32 mouse cellular contexts compared by ENCODE assay signal in the genomic region with DNA sequence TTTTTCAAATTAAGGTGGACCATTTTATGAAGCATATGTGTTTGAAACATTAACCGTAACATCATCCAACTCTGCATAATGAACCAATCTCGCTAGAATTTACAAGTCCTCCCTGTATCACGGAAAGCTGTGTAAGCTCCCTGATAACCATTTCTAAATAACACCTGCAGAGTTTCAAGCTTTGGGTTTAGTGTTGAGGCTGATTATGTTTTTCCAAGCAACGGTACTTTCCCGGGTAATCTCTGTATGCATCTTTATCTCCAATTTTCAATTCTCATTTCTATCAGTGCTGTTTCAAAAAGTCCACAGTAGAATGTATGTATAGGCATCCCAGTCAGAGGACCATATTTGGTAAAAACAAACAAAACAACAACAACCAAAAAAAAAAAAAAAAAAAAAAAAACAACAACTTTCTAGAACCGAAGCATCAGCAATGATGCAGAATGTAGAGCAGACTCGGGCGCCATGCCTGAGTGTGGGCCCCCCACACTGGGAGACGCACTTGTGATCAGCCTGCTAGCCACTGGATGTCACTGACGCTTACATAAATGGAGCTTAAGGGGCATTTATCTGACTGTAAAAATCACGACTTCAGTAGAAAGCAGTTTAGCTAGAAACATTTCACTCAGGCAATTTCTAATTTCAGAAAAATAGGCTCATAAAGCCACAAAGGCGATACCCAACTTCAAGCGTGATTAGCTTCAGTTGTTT.
DNase-seq lines count a peak whose midpoint lies in the region; ATAC-seq and TF ChIP-seq lines count a peak whose summit lies in the region.
"Had no signal": no experiment of that assay in that cellular context is flagged by ENCODE, and none has a peak within 500 bp of the region (broad histone marks: within the 10 kb centered on the region; RNA-seq: fewer than 3 reads in every experiment).

No protein-coding gene starts in this region.

- WGBS in forebrain, postnatal 0 days: 68% methylated on average over 13 of the region's 13 CpGs
- 93% methylated on average over 13 of the region's 13 CpGs for WGBS in forebrain, embryonic 11.5 days
- 70% methylated on average over 13 of the region's 13 CpGs for WGBS in lung, embryonic 14.5 days

- H3K9me3 ChIP-seq in forebrain, postnatal 0 days (ENCODE audit: low read length): no peaks in the 10 kb centered on the region
- no peaks in the 10 kb centered on the region for H3K9me3 ChIP-seq in forebrain, embryonic 11.5 days (ENCODE audit: control insufficient read depth, low read length)
- H3K9me3 ChIP-seq in lung, embryonic 14.5 days (ENCODE audit: low read depth, low read length): no peaks in the 10 kb centered on the region
- H3K9me3 ChIP-seq: forebrain, embryonic 13.5 days; G1E; heart, embryonic 12.5 days; hindbrain, embryonic 13.5 days; limb, embryonic 10.5 days; limb, embryonic 15.5 days; liver, embryonic 13.5 days; midbrain, embryonic 13.5 days; neural tube, embryonic 15.5 days had no signal

- H3K27me3 ChIP-seq in forebrain, postnatal 0 days (ENCODE audit: insufficient read depth, low read length): no peaks in the 10 kb centered on the region
- no peaks in the 10 kb centered on the region for H3K27me3 ChIP-seq in forebrain, embryonic 11.5 days (ENCODE audit: control insufficient read depth, insufficient read depth, low read length)
- no peaks in the 10 kb centered on the region for H3K27me3 ChIP-seq in lung, embryonic 14.5 days (ENCODE audit: insufficient read depth, low read length)
- H3K27me3 ChIP-seq: forebrain, embryonic 13.5 days; heart, embryonic 12.5 days; hindbrain, embryonic 13.5 days; limb, embryonic 15.5 days; liver, embryonic 13.5 days; midbrain, embryonic 13.5 days; neural tube, embryonic 15.5 days had no signal

- no peak for TF ChIP-seq CTCF in forebrain, postnatal 0 days (IDR thresholded peaks at IDR 0.05; ENCODE audit: low read depth)
- TF ChIP-seq CTCF in lung, embryonic 14.5 days (IDR thresholded peaks at IDR 0.05; ENCODE audit: low read depth): 0 out of 2 replicates have a peak, but pooled peaks have one; percentile 13

- no peak overlapping the region for H3K27ac ChIP-seq in forebrain, postnatal 0 days (ENCODE audit: low read depth, low read length)
- no peak overlapping the region for H3K27ac ChIP-seq in forebrain, embryonic 11.5 days (ENCODE audit: low read depth, low read length)
- H3K27ac ChIP-seq in lung, embryonic 14.5 days (ENCODE audit: low read depth): no peak overlapping the region
- H3K27ac ChIP-seq: limb, embryonic 10.5 days; limb, embryonic 15.5 days; liver, embryonic 13.5 days; macrophage; midbrain, embryonic 13.5 days; stomach, postnatal 0 days had no signal

- H3K36me3 ChIP-seq in forebrain, postnatal 0 days (ENCODE audit: insufficient read depth): no peaks in the 10 kb centered on the region
- no peaks in the 10 kb centered on the region for H3K36me3 ChIP-seq in forebrain, embryonic 11.5 days (ENCODE audit: control insufficient read depth, insufficient read depth, low read length)
- H3K36me3 ChIP-seq in lung, embryonic 14.5 days (ENCODE audit: insufficient read depth): no peaks in the 10 kb centered on the region
- H3K36me3 ChIP-seq: G1E; heart, embryonic 12.5 days; hindbrain, embryonic 13.5 days; limb, embryonic 10.5 days; limb, embryonic 15.5 days; liver, embryonic 13.5 days; midbrain, embryonic 13.5 days; neural tube, embryonic 15.5 days had no signal

- H3K4me2 ChIP-seq in forebrain, postnatal 0 days (ENCODE audit: low read depth): no peak overlapping the region
- no peak overlapping the region for H3K4me2 ChIP-seq in forebrain, embryonic 11.5 days (ENCODE audit: low read depth, low read length, severe bottlenecking)
- no peak overlapping the region for H3K4me2 ChIP-seq in lung, embryonic 14.5 days
- H3K4me2 ChIP-seq: heart, embryonic 12.5 days; hindbrain, embryonic 13.5 days; limb, embryonic 15.5 days; liver, embryonic 13.5 days; midbrain, embryonic 13.5 days; neural tube, embryonic 15.5 days had no signal

- peak; percentile 55; the same call in 1 of the 2 replicates for ATAC-seq in forebrain, postnatal 0 days
- ATAC-seq in forebrain, embryonic 11.5 days (replicated peaks; ENCODE audit: low FRiP score): no peak
- no peak for ATAC-seq in lung, embryonic 14.5 days (ENCODE audit: insufficient read depth)
- ATAC-seq: inflammation-experienced regulatory T-cells, adult 6 months; Patski had no signal

- H3K9ac ChIP-seq in forebrain, postnatal 0 days: no peak overlapping the region
- no peak overlapping the region for H3K9ac ChIP-seq in forebrain, embryonic 11.5 days (ENCODE audit: low read length)
- no peak overlapping the region for H3K9ac ChIP-seq in lung, embryonic 14.5 days
- H3K9ac ChIP-seq: forebrain, embryonic 13.5 days; heart, embryonic 12.5 days; hindbrain, embryonic 13.5 days; limb, embryonic 15.5 days; liver, embryonic 13.5 days; midbrain, embryonic 13.5 days; neural tube, embryonic 15.5 days had no signal

- no peak overlapping the region for H3K4me3 ChIP-seq in forebrain, postnatal 0 days (ENCODE audit: low read depth, low read length)
- H3K4me3 ChIP-seq in forebrain, embryonic 11.5 days (ENCODE audit: low read depth, low read length): no peak overlapping the region
- H3K4me3 ChIP-seq in lung, embryonic 14.5 days (ENCODE audit: low read depth, low read length): no peak overlapping the region
- H3K4me3 ChIP-seq: forebrain, embryonic 13.5 days; heart, embryonic 12.5 days; hindbrain, embryonic 13.5 days; limb, embryonic 10.5 days; limb, embryonic 15.5 days; liver, embryonic 13.5 days; midbrain, embryonic 13.5 days; neural tube, embryonic 15.5 days had no signal

- DNase-seq in forebrain, postnatal 0 days: no peak
- no peak for DNase-seq in forebrain, embryonic 11.5 days (ENCODE audit: low spot score)
- DNase-seq in lung, embryonic 14.5 days: peak; percentile 57
- DNase-seq in lung, postnatal 36 days: no peak
- DNase-seq in right cerebral cortex, postnatal 14 days: peak; percentile 14
- DNase-seq in right cerebral cortex, adult 2 months (ENCODE audit: low spot score in 2 of 2): no peak
- DNase-seq in cerebellum, adult 18-20 months: no peak
- DNase-seq in kidney, postnatal 25 days: no peak
- DNase-seq: adrenal gland, postnatal 10 days; cerebellum, adult 11-12 months; gastrocnemius, postnatal 14 days; heart, adult 18-20 months; heart, postnatal 4 days; kidney, adult 11 months; kidney, postnatal 14 days; liver, embryonic 13.5 days; lung, adult 18-20 months; right cerebral cortex, postnatal 25 days; thymus, adult 18-20 months; thymus, postnatal 36 days had no signal

- 0 out of 2 replicates have a peak, but pooled peaks cover 2% of the 10 kb centered on the region for H3K4me1 ChIP-seq in forebrain, postnatal 0 days (ENCODE audit: insufficient read depth)
- H3K4me1 ChIP-seq in forebrain, embryonic 11.5 days (replicated peaks; ENCODE audit: control insufficient read depth, insufficient read depth, low read length): no peaks in the 10 kb centered on the region; the same call in 1 of the 2 replicates
- H3K4me1 ChIP-seq in lung, embryonic 14.5 days (ENCODE audit: insufficient read depth): peaks cover 5% of the 10 kb centered on the region; the same call in 1 of the 2 replicates
- H3K4me1 ChIP-seq: heart, embryonic 12.5 days; limb, embryonic 10.5 days; limb, embryonic 15.5 days; liver, embryonic 13.5 days had no signal

Comparison
In these comparisons a context has a peak if more than half of its experiments do, and no peak if none do; other contexts are left out.
1. DNase-seq: peak in lung, embryonic 14.5 days (single experiment) and right cerebral cortex, postnatal 14 days (single experiment); none in forebrain, postnatal 0 days (single experiment), forebrain, embryonic 11.5 days (single experiment), lung, postnatal 36 days (single experiment), right cerebral cortex, adult 2 months (0 of 2), cerebellum, adult 18-20 months (0 of 2) and kidney, postnatal 25 days (0 of 2).